Mouse (Mus musculus) heart, postnatal 0 days (tissue): ENCODE measurements around the gene Poldip2. TPM values are rescaled to one million over a fixed set of nuclear protein-coding genes. Genes with fewer than 3 reads are reported as not detected.

ENCODE experiments used
- ATAC-seq: fragments of 200-750 bp; cut with Nextera tagmentation; 2 replicates; pipeline ENCODE4 v1.8.0; 2017; ENCODE audit warnings: low read depth, moderate number of reproducible peaks, moderate library complexity; ENCODE audit not compliant: insufficient read depth
- DNase-seq: peaks from one replicate; pipeline ENCODE4 v3.0.0-alpha.2; 2016; ENCODE audit warnings: low spot score
- H3K27ac ChIP-seq: fragments of 300-500 bp; sonication (generic); 2 replicates; pipeline ENCODE4 v1.5.1; 2014; ENCODE audit warnings: low read depth, mild to moderate bottlenecking
- H3K27me3 ChIP-seq: fragments of 300-500 bp; sonication (generic); 2 replicates; pipeline ENCODE4 v1.6.1; 2014; ENCODE audit warnings: low read length, mixed read lengths; ENCODE audit not compliant: control insufficient read depth, insufficient read depth
- H3K36me3 ChIP-seq: fragments of 300-500 bp; sonication (generic); replicated peaks from 2 replicates; pipeline ENCODE4 v1.6.1; 2014; ENCODE audit warnings: low read length, mixed read lengths; ENCODE audit not compliant: control insufficient read depth, insufficient read depth
- H3K4me1 ChIP-seq: fragments of 300-500 bp; sonication (generic); 2 replicates; pipeline ENCODE4 v1.6.1; 2014; ENCODE audit warnings: antibody characterized with exemption; ENCODE audit not compliant: control insufficient read depth, insufficient read depth
- H3K4me2 ChIP-seq: fragments of 300-500 bp; sonication (generic); 2 replicates; pipeline ENCODE4 v1.6.1; 2014; ENCODE audit warnings: low read depth, mild to moderate bottlenecking, low read length, moderate library complexity
- H3K4me3 ChIP-seq: fragments of 300-500 bp; sonication (generic); 2 replicates; pipeline ENCODE4 v1.5.1; 2014; ENCODE audit warnings: low read depth, low read length
- H3K9ac ChIP-seq: fragments of 300-500 bp; sonication (generic); replicated peaks from 2 replicates; pipeline ENCODE4 v1.6.1; 2014; ENCODE audit warnings: low read depth, low read length, mixed read lengths
- H3K9me3 ChIP-seq: fragments of 300-500 bp; sonication (generic); replicated peaks from 2 replicates; pipeline ENCODE4 v1.6.1; 2016; ENCODE audit warnings: low read length; ENCODE audit not compliant: control insufficient read depth
- CTCF ChIP-seq: IDR thresholded peaks from 2 replicates; pipeline ENCODE4 v1.5.1; 2016; ENCODE audit warnings: antibody characterized with exemption, control low read depth, low read depth
- EP300 ChIP-seq: IDR thresholded peaks from 2 replicates; pipeline ENCODE4 v1.6.1; 2016; ENCODE audit warnings: antibody characterized with exemption, low read depth
- WGBS: fragments of 180-500 bp; shearing (Covaris S2); extraction: QIAGEN DNeasy Blood & Tissue Kit; methylation state at CpG from one replicate; pipeline ENCODE4 v1.1.7; 2014; 5-methylcytosine and 5-hydroxymethylcytosine counted together
- polyA plus RNA-seq: library from polyadenylated mRNA; unstranded; fragments of >200 nt; fragmentation: Nextera tagmentation; extraction: Ambion mirVana; gene quantifications from 2 replicates; pipeline ENCODE4 v1.2.1, GENCODE M21; 2015
- total RNA-seq: library from RNA; depleted of rRNA; stranded (reverse); fragments of >200 nt; gene quantifications from 2 replicates; pipeline ENCODE4 v1.2.3, GENCODE M21; 2014; ENCODE audit warnings: low replicate concordance

The Poldip2 gene
- total and polyA plus RNA-seq, 2 experiments from 2014 or later, result 214 to 225 TPM

GRCm38 (mm10) chr11:78466242-78466912, 45.6 kb upstream of the Poldip2 start:
- Histone ChIP-seq H3K36me3 (no peaks in the 10 kb centered on the region), H3K4me3 (peak overlapping the region; percentile 89), H3K9ac (peak overlapping the region; percentile 67; the same call in 1 of the 2 replicates), H3K4me2 (peak overlapping the region; percentile 95), H3K27ac (no peak overlapping the region), H3K4me1 (0 out of 2 replicates have a peak, but pooled peaks cover 4% of the 10 kb centered on the region), H3K27me3 (no peaks in the 10 kb centered on the region), H3K9me3 (no peaks in the 10 kb centered on the region)
- DNase-seq (no peak), ATAC-seq (no peak)
- WGBS, result 71% methylated on average over 23 of the region's 23 CpGs
- TF ChIP-seq CTCF, result no peak

GRCm38 (mm10) chr11:78467515-78467914, 44.5 kb upstream of the Poldip2 start:
- TF ChIP-seq EP300, result no peak
- no peak for TF ChIP-seq CTCF
- DNase-seq, result no peak
- 54% methylated on average over 7 of the region's 7 CpGs for WGBS

GRCm38 (mm10) chr11:78467932-78468331, 44.1 kb upstream of the Poldip2 start:
- no peaks in the 10 kb centered on the region for H3K36me3 ChIP-seq
- no peak overlapping the region for H3K27ac ChIP-seq
- ATAC-seq, result no peak
- no peak for DNase-seq
- no peak overlapping the region for H3K9ac ChIP-seq
- no peak overlapping the region for H3K4me2 ChIP-seq
- no peaks in the 10 kb centered on the region for H3K27me3 ChIP-seq
- 0 out of 2 replicates have a peak, but pooled peaks cover 4% of the 10 kb centered on the region for H3K4me1 ChIP-seq
- no peak overlapping the region for H3K4me3 ChIP-seq
- 37% methylated on average over 3 of the region's 3 CpGs for WGBS
- TF ChIP-seq EP300 (no peak), CTCF (no peak)
- no peaks in the 10 kb centered on the region for H3K9me3 ChIP-seq

More at GRCm38 (mm10) chr11:78467515-78467914, 44.5 kb upstream of the Poldip2 start:
- Histone ChIP-seq H3K27me3 (no peaks in the 10 kb centered on the region), H3K27ac (no peak overlapping the region), H3K4me2 (no peak overlapping the region), H3K4me1 (0 out of 2 replicates have a peak, but pooled peaks cover 4% of the 10 kb centered on the region), H3K4me3 (no peak overlapping the region), H3K36me3 (no peaks in the 10 kb centered on the region), H3K9me3 (no peaks in the 10 kb centered on the region), H3K9ac (no peak overlapping the region)
- no peak for ATAC-seq

- H3K27ac ChIP-seq, result no peak overlapping the region
- no peaks in the 10 kb centered on the region for H3K9me3 ChIP-seq
- no peak overlapping the region for H3K4me3 ChIP-seq
- DNase-seq (no peak), ATAC-seq (no peak)
- H3K4me1 ChIP-seq, result 0 out of 2 replicates have a peak, but pooled peaks cover 4% of the 10 kb centered on the region
- no peaks in the 10 kb centered on the region for H3K27me3 ChIP-seq
- no peak for TF ChIP-seq EP300
- TF ChIP-seq CTCF, result no peak
- no peak overlapping the region for H3K4me2 ChIP-seq
- WGBS, result 75% methylated on average over 10 of the region's 10 CpGs
- H3K9ac ChIP-seq, result no peak overlapping the region
- no peaks in the 10 kb centered on the region for H3K36me3 ChIP-seq
Measured at GRCm38 (mm10) chr11:78471326-78472103, 40.5 kb upstream of the Poldip2 start.

GRCm38 (mm10) chr11:78475289-78475688, 36.7 kb upstream of the Poldip2 start:
- ATAC-seq (no peak), DNase-seq (no peak)
- no peak overlapping the region for H3K4me2 ChIP-seq
- H3K9ac ChIP-seq, result no peak overlapping the region
- no peaks in the 10 kb centered on the region for H3K4me1 ChIP-seq
- no peak for TF ChIP-seq CTCF
- no peak for TF ChIP-seq EP300
- no peaks in the 10 kb centered on the region for H3K27me3 ChIP-seq
- WGBS, result 60% methylated on average over 3 of the region's 3 CpGs
- H3K9me3 ChIP-seq, result no peaks in the 10 kb centered on the region
- no peak overlapping the region for H3K4me3 ChIP-seq
- H3K36me3 ChIP-seq, result no peaks in the 10 kb centered on the region
- no peak overlapping the region for H3K27ac ChIP-seq
